ENCODE assay signal across 28 mouse cellular contexts in genomic region chr15:19316380-19316779, GRCm38 (mm10).
"Had no signal": no experiment of that assay in that cellular context is flagged by ENCODE, and none has a peak within 500 bp of the region (broad histone marks: within the 10 kb centered on the region; RNA-seq: fewer than 3 reads in every experiment).

No protein-coding gene starts in this region.

- DNase-seq: gastrocnemius, adult 2 months; gastrocnemius, postnatal 10 days; gastrocnemius, postnatal 25 days; heart, adult 18-20 months; heart, postnatal 10 days; heart, postnatal 4 days; kidney, adult 18-20 months; kidney, adult 8-10 months; kidney, postnatal 10 days; kidney, postnatal 25 days; kidney, postnatal 4 days; layer of hippocampus, adult 9-11 months; layer of hippocampus, postnatal 36 days; left cerebral cortex, postnatal 4 days had no signal

- H3K4me1 ChIP-seq: heart, embryonic 10.5 days; heart, embryonic 12.5 days; hindbrain, embryonic 10.5 days; hindbrain, embryonic 12.5 days; intestine, embryonic 15.5 days; limb, embryonic 12.5 days; limb, embryonic 15.5 days; liver, embryonic 12.5 days had no signal

- ATAC-seq: hindbrain, embryonic 16.5 days; inflammation-experienced regulatory T-cells, adult 6 months; intestine, embryonic 15.5 days; intestine, postnatal 0 days; liver, embryonic 12.5 days had no signal

- H3K4me2 ChIP-seq: heart, embryonic 12.5 days; hindbrain, embryonic 12.5 days; hindbrain, embryonic 14.5 days; intestine, embryonic 15.5 days; limb, embryonic 12.5 days; limb, embryonic 15.5 days; liver, embryonic 12.5 days had no signal

- H3K9ac ChIP-seq: heart, embryonic 12.5 days; hindbrain, embryonic 12.5 days; hindbrain, embryonic 14.5 days; intestine, embryonic 15.5 days; limb, embryonic 12.5 days; limb, embryonic 15.5 days; liver, embryonic 12.5 days; liver, embryonic 14.5 days had no signal

- H3K9me3 ChIP-seq: heart, embryonic 10.5 days; heart, embryonic 12.5 days; hindbrain, embryonic 10.5 days; hindbrain, embryonic 12.5 days; intestine, embryonic 15.5 days; limb, embryonic 12.5 days; limb, embryonic 15.5 days; liver, embryonic 12.5 days had no signal

- H3K27me3 ChIP-seq: heart, embryonic 12.5 days; hindbrain, embryonic 12.5 days; intestine, embryonic 15.5 days; limb, embryonic 12.5 days; limb, embryonic 15.5 days; liver, embryonic 12.5 days had no signal

- H3K27ac ChIP-seq: gastrocnemius, adult 2 months; heart, embryonic 10.5 days; hindbrain, embryonic 10.5 days; hindbrain, embryonic 12.5 days; hindbrain, embryonic 14.5 days; intestine, embryonic 15.5 days; layer of hippocampus, adult 2 months; limb, embryonic 12.5 days; limb, embryonic 15.5 days; liver, embryonic 12.5 days; liver, embryonic 14.5 days had no signal

- H3K4me3 ChIP-seq: gastrocnemius, adult 2 months; heart, embryonic 10.5 days; heart, embryonic 12.5 days; hindbrain, embryonic 10.5 days; hindbrain, embryonic 12.5 days; intestine, embryonic 15.5 days; layer of hippocampus, adult 2 months; limb, embryonic 12.5 days; limb, embryonic 15.5 days; liver, embryonic 12.5 days had no signal

- H3K36me3 ChIP-seq: heart, embryonic 10.5 days; heart, embryonic 12.5 days; hindbrain, embryonic 10.5 days; hindbrain, embryonic 12.5 days; intestine, embryonic 15.5 days; limb, embryonic 12.5 days; limb, embryonic 15.5 days; liver, embryonic 12.5 days had no signal
